ENCODE assay signal across 28 mouse cellular contexts in the genomic region with DNA sequence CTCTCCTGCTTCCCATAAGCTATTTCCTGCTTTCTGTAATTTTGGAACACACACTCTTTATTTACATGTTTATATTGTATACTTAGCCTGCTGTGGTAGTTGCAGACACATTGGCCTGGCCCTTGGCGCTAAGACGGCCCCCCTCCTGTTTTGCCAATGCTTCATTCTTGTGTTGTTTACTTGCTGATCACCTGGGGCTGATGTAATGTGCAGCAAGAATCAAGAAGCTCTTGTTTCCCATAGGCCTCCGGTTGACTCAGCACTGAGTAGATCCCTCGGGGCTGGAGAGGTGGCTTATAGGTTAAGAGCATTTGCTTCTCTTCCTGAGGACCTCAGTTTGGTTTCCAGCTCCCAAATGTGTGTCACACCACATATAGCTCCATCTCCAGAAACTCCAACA. TPM values are rescaled to one million over a fixed set of nuclear protein-coding genes. Genes with fewer than 3 reads are reported as not detected.
DNase-seq lines count a peak whose midpoint lies in the region; ATAC-seq and TF ChIP-seq lines count a peak whose summit lies in the region.
"Had no signal": no experiment of that assay in that cellular context is flagged by ENCODE, and none has a peak within 500 bp of the region (broad histone marks: within the 10 kb centered on the region; RNA-seq: fewer than 3 reads in every experiment).

No protein-coding gene starts in this region.

- peaks cover 3% of the 10 kb centered on the region; the same call in 1 of the 2 replicates for H3K4me1 ChIP-seq in midbrain, embryonic 16.5 days (ENCODE audit: control insufficient read depth, insufficient read depth, low read length)
- H3K4me1 ChIP-seq: embryonic facial prominence, embryonic 15.5 days had no signal

- no peaks in the 10 kb centered on the region; the same call in 1 of the 2 replicates for H3K9me3 ChIP-seq in midbrain, embryonic 16.5 days (replicated peaks; ENCODE audit: control insufficient read depth, low read length, poor library complexity, severe bottlenecking)
- H3K9me3 ChIP-seq: embryonic facial prominence, embryonic 13.5 days; embryonic facial prominence, embryonic 15.5 days; forebrain, embryonic 10.5 days; forebrain, embryonic 12.5 days; G1E had no signal

- peaks cover 19% of the 10 kb centered on the region for H3K27me3 ChIP-seq in myocyte (ENCODE audit: control insufficient read depth, insufficient read depth, insufficient read length)
- H3K27me3 ChIP-seq in midbrain, embryonic 16.5 days (ENCODE audit: control insufficient read depth, insufficient read depth, low read depth, low read length) = no peaks in the 10 kb centered on the region
- H3K27me3 ChIP-seq: CH12.LX; embryonic facial prominence, embryonic 13.5 days; embryonic facial prominence, embryonic 15.5 days; forebrain, embryonic 12.5 days had no signal

- no peak overlapping the region for H3ac ChIP-seq in myocyte (ENCODE audit: control insufficient read depth, insufficient read length)

- 91% methylated on average over 4 of the region's 4 CpGs for WGBS in midbrain, embryonic 16.5 days

- H3K27ac ChIP-seq in midbrain, embryonic 16.5 days (ENCODE audit: low read length) = no peak overlapping the region
- H3K27ac ChIP-seq: embryonic facial prominence, embryonic 13.5 days; embryonic facial prominence, embryonic 15.5 days; forebrain, embryonic 10.5 days; forebrain, embryonic 12.5 days had no signal

- no peaks in the 10 kb centered on the region for H3K36me3 ChIP-seq in myocyte (ENCODE audit: control insufficient read depth, insufficient read depth)
- no peaks in the 10 kb centered on the region for H3K36me3 ChIP-seq in midbrain, embryonic 16.5 days (ENCODE audit: control insufficient read depth, insufficient read depth, low read length)
- H3K36me3 ChIP-seq: embryonic facial prominence, embryonic 13.5 days; embryonic facial prominence, embryonic 15.5 days; forebrain, embryonic 10.5 days; forebrain, embryonic 12.5 days; G1E had no signal

- TF ChIP-seq POLR2A in myocyte (IDR thresholded peaks at IDR 0.05; ENCODE audit: insufficient read length, low read depth) = no peak

- no peak overlapping the region for H3K4me2 ChIP-seq in myocyte (ENCODE audit: low read depth)
- H3K4me2 ChIP-seq in midbrain, embryonic 16.5 days (ENCODE audit: low read length) = no peak overlapping the region
- H3K4me2 ChIP-seq: embryonic facial prominence, embryonic 13.5 days; embryonic facial prominence, embryonic 15.5 days; forebrain, embryonic 12.5 days had no signal

- H3K4me3 ChIP-seq in myocyte = no peak overlapping the region
- no peak overlapping the region for H3K4me3 ChIP-seq in midbrain, embryonic 16.5 days (ENCODE audit: low read depth, low read length)
- H3K4me3 ChIP-seq: embryonic facial prominence, embryonic 13.5 days; embryonic facial prominence, embryonic 15.5 days; erythroblast, embryonic 14.5 days; forebrain, embryonic 10.5 days; forebrain, embryonic 12.5 days had no signal

- no peaks in the 10 kb centered on the region for H3K79me2 ChIP-seq in myocyte (ENCODE audit: control insufficient read depth, insufficient read depth)

- no peak overlapping the region for H3K9ac ChIP-seq in midbrain, embryonic 16.5 days (ENCODE audit: low read depth, low read length)
- H3K9ac ChIP-seq: embryonic facial prominence, embryonic 13.5 days; embryonic facial prominence, embryonic 15.5 days; forebrain, embryonic 12.5 days had no signal

- DNase-seq in heart, adult 11 months = peak; percentile 73
- no peak for DNase-seq in heart, postnatal 4 days
- peak; percentile 36 for DNase-seq in MN1 (ENCODE audit: low spot score)
- no peak for DNase-seq in thymus, postnatal 4 days
- DNase-seq: adrenal gland, adult 8-10 months; adrenal gland, postnatal 14 days; adrenal gland, postnatal 36 days; B cell, adult 2 months; cerebellum, adult 11-12 months; cerebellum, adult 2 months; cerebellum, adult 9-10 months; cerebellum, postnatal 10 days; cerebellum, postnatal 25 days; embryo, embryonic 11 days had no signal

- ATAC-seq in midbrain, embryonic 16.5 days = no peak
- ATAC-seq: activated CD4-positive, CD25-positive, alpha-beta regulatory T cell, adult 4 months; CD4-positive, CD25-positive, alpha-beta regulatory T cell, adult 4 months; forebrain, embryonic 14.5 days; forebrain, embryonic 16.5 days; Patski had no signal

TF ChIP-seq in myocyte, 11 proteins besides CTCF, POLR2A, EP300 and RAD21:
- TF ChIP-seq E2F4 (IDR thresholded peaks at IDR 0.05; ENCODE audit: insufficient read depth) (no peak), CEBPB (IDR thresholded peaks at IDR 0.05; ENCODE audit: insufficient read depth, poor library complexity, severe bottlenecking) (peak; percentile 87), POLR2AphosphoS2 (IDR thresholded peaks at IDR 0.05; ENCODE audit: insufficient read length, low read depth) (no peak), SRF (IDR thresholded peaks at IDR 0.05; ENCODE audit: control insufficient read depth, insufficient read length, low read depth) (no peak), USF1 (IDR thresholded peaks at IDR 0.05; ENCODE audit: low read depth) (no peak), MAX (IDR thresholded peaks at IDR 0.05; ENCODE audit: low read depth) (no peak), MYOG (IDR thresholded peaks at IDR 0.05; ENCODE audit: control insufficient read depth in 1 of 3, insufficient read depth in 1 of 3, insufficient read length in 2 of 3, low read depth in 2 of 3) (no peak), MYOD1 (IDR thresholded peaks at IDR 0.05; ENCODE audit: control insufficient read depth in 1 of 3, insufficient read length in 2 of 3, low read depth in 2 of 3) (no peak)

RNA-seq across cellular contexts. Expression of a gene that starts 52.1 kb away (rescaled TPM):
- total RNA-seq in heart, postnatal 4 days (2021) = 10 to 100 TPM; 28.1 to 29.3 TPM
- polyA plus RNA-seq in myocyte (2012; fragmentation: generic; extraction: Trizol) = 14.5 TPM
- polyA plus RNA-seq in midbrain, embryonic 16.5 days (2015; fragmentation: Nextera tagmentation; extraction: Ambion mirVana) = 56.9 and 70.2 TPM in 2 replicates

Comparison
In these comparisons a context has a peak if more than half of its experiments do, and no peak if none do; other contexts are left out.
1. DNase-seq: peak in heart, adult 11 months (single experiment) and MN1 (single experiment); none in heart, postnatal 4 days (single experiment) and thymus, postnatal 4 days (single experiment).